Mouse (Mus musculus) C2C12 (cell line): ENCODE results near the gene Pde8a. TPM values are rescaled to one million over a fixed set of nuclear protein-coding genes. Genes with fewer than 3 reads are reported as not detected.
A peak's percentile ranks its signal among the peaks of the same experiment; 100 is the strongest.

Source experiments
- H3K27me3 ChIP-seq: one replicate; pipeline ENCODE4 v1.6.1; 2011; ENCODE audit not compliant: control insufficient read depth, insufficient read depth, insufficient read length
- H3K36me3 ChIP-seq: one replicate; pipeline ENCODE4 v1.6.1; 2011; ENCODE audit not compliant: control insufficient read depth, insufficient read depth
- H3K4me3 ChIP-seq: one replicate; pipeline ENCODE4 v1.5.1; 2011; ENCODE audit warnings: mild to moderate bottlenecking, control low read depth; ENCODE audit not compliant: poor library complexity, insufficient read depth, severe bottlenecking
- H3K79me2 ChIP-seq: one replicate; pipeline ENCODE4 v1.6.1; 2011; ENCODE audit not compliant: control insufficient read depth, insufficient read depth
- H3K79me3 ChIP-seq: one replicate; pipeline ENCODE4 v1.6.1; 2011; ENCODE audit warnings: low read depth, control low read depth
- H3ac ChIP-seq: one replicate; pipeline ENCODE3; 2011; ENCODE audit warnings: low read depth; ENCODE audit not compliant: control insufficient read depth, insufficient read length
- CEBPB ChIP-seq: IDR thresholded peaks from one replicate; pipeline ENCODE4 v1.6.1; 2011; ENCODE audit warnings: low read depth, mild to moderate bottlenecking, control low read depth, moderate library complexity
- CTCF ChIP-seq: IDR thresholded peaks from one replicate; pipeline ENCODE4 v1.5.1; 2011; ENCODE audit not compliant: control insufficient read depth, insufficient read depth, insufficient read length
- FOSL1 ChIP-seq: IDR thresholded peaks from one replicate; pipeline ENCODE4 v1.8.0; 2011; ENCODE audit warnings: mild to moderate bottlenecking, low read length; ENCODE audit not compliant: poor library complexity, insufficient read depth, severe bottlenecking
- MAX ChIP-seq: IDR thresholded peaks from one replicate; pipeline ENCODE4 v1.6.1; 2011; ENCODE audit warnings: mild to moderate bottlenecking, control low read depth
- MYOD1 ChIP-seq: IDR thresholded peaks from one replicate; pipeline ENCODE4 v1.6.1; 2011; ENCODE audit warnings: low read depth; ENCODE audit not compliant: control insufficient read depth, insufficient read length
- MYOG ChIP-seq: IDR thresholded peaks from one replicate; pipeline ENCODE4 v1.6.1; 2011; ENCODE audit not compliant: control insufficient read depth, insufficient read length; ENCODE audit errors: extremely low read depth
- USF1 ChIP-seq: IDR thresholded peaks from one replicate; pipeline ENCODE4 v1.6.1; 2011; ENCODE audit warnings: low read depth, mild to moderate bottlenecking, control low read depth, moderate library complexity
- long read RNA-seq, 2 experiments: library from polyadenylated mRNA; unstranded; transcript quantifications; one replicate each; pipeline ENCODE4 v2.0.0; 2019 to 2020
- polyA plus RNA-seq: library from polyadenylated mRNA; unstranded; fragments of >200 nt; fragmentation: generic; extraction: Trizol; gene quantifications from one replicate; pipeline ENCODE4 v1.2.1, GENCODE M21; 2012; ENCODE audit warnings: missing spikeins

The Pde8a gene
- 2.1 TPM for polyA plus RNA-seq
- long read RNA-seq, experiment 1, partial matches to known transcripts = 1 of 4 reads
- long read RNA-seq, experiment 1, other reads (novel, unspliced or antisense) = 1 of 4 reads
- long read RNA-seq, experiment 2, partial matches to known transcripts = 0 of 7 reads
- long read RNA-seq, experiment 2, other reads (novel, unspliced or antisense) = 3 of 7 reads

DNA sequence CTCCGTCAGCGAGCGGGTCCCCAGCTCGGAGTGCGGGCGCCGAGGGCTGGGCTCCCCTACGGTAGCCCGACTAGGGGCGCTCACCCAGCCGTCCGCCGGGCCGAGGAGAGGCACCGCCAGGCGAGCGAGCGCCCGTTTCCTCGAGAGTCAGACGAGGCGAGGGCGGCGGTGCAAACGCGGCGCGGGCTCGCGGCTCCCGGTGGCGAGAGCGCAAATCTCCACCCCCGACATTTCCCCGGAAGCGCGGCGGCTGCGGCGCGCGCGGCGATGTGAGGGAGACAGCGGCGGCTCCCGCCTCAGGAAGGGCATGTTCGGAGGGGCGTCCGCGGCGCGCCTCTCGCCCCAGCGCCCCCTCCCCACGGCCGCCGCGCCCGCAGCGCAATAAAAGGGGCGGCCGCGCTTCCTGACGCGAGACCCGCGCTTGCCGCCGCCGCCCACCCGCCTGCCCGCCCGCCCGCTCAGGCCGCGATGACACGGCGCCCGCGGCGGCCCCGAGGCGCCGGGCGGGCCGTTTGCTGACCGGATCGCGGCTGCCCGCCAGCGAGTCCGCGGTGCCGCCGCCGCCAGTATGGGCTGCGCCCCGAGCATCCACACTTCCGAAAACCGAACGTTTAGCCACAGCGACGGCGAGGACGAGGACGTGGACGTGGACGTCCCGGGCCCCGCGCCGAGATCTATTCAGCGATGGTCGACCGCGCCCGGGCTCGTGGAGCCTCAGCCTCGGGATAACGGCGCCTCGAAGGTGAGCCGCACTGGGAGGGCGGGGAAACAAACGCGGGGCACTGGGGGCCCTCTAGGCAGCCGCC, at the start of gene Pde8a:
Pde8a (plus strand) TSS at position 250 of the 806 bp plus-strand sequence.
- peaks cover 10% of the 10 kb centered on the region for H3K27me3 ChIP-seq
- no peaks in the 10 kb centered on the region for H3K79me3 ChIP-seq
- H3ac ChIP-seq = peak within 1 kb of the TSS; percentile 31
- no peak for TF ChIP-seq MYOD1
- TF ChIP-seq MYOG = no peak
- no peak for TF ChIP-seq FOSL1
- TF ChIP-seq CTCF = no peak
- no peaks in the 10 kb centered on the region for H3K36me3 ChIP-seq
- peak within 1 kb of the TSS; percentile 21 for H3K4me3 ChIP-seq
- H3K79me2 ChIP-seq = no peaks in the 10 kb centered on the region

DNA sequence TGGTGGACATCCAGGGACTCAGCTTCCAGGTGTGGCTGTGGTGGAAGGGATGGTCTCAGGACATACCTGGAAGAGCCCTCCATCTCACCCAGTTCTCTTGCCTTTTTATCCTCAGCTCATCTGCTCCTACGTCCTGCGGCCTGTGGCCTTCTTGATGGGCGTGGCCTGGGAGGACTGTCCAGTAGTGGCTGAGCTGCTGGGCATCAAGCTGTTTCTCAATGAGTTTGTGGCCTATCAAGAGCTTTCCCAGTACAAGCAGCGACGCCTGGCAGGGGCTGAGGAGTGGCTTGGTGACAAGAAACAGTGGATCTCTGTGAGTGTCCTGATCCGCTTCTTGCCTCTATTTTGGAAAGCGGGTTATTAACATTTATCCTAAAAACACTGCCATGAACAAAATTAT, 49.0 kb upstream of the Pde8a start:
- no peaks in the 10 kb centered on the region for H3K79me3 ChIP-seq
- no peaks in the 10 kb centered on the region for H3K36me3 ChIP-seq
- peaks cover 4% of the 10 kb centered on the region for H3K27me3 ChIP-seq
- TF ChIP-seq CTCF = no peak
- TF ChIP-seq USF1 = no peak
- no peak for TF ChIP-seq MAX
- no peak for TF ChIP-seq MYOD1
- no peak for TF ChIP-seq CEBPB
- no peaks in the 10 kb centered on the region for H3K79me2 ChIP-seq
- H3K4me3 ChIP-seq = no peak overlapping the region
- no peak overlapping the region for H3ac ChIP-seq

DNA sequence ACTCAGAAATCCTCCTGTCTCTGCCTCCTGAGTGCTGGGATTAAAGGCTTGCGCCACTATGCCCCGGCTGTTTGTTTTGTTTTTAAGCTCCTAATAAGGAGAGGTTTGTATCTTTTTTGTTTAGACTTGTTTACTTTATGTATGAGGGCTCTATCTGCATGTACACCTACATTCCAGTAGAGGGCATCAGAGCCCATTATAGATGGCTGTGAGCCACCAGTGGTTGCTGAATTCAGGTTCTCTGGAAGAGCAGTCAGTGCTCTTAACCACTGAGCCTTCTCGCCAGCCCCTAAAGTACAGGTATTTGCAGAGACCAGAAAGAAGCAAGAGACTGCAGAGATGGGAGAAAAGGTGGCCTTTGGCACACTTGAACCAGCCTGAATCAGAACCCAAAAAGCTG, 46.3 kb upstream of the Pde8a start:
- Histone ChIP-seq H3K36me3 (no peaks in the 10 kb centered on the region), H3K27me3 (no peaks in the 10 kb centered on the region), H3K79me2 (no peaks in the 10 kb centered on the region), H3ac (no peak overlapping the region), H3K79me3 (no peaks in the 10 kb centered on the region), H3K4me3 (no peak overlapping the region)
- TF ChIP-seq USF1 (no peak), FOSL1 (no peak), MAX (no peak), CTCF (no peak), CEBPB (no peak), MYOG (no peak), MYOD1 (no peak)

DNA sequence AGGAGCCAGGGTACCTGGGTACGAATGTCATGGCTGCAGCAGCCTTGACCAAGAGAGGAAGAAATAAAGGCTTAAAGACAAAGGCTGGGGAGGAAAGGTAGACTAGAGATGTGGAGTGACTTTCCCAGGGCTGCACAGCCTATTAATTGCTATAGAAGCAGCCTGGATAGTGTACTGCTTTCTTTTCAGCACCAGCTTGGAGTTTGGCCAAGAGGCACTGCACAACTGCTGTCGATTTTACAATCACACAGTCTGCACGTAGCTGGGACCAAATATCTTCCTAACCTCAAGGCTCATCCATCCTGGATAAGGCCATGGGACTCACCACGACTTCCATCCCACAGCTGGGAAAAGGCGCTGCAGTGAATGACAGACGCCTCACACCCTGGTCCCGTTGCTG, 44.0 kb upstream of the Pde8a start:
- TF ChIP-seq USF1 (no peak), MAX (no peak), CTCF (no peak), MYOG (no peak), MYOD1 (no peak), FOSL1 (no peak), CEBPB (no peak)
- Histone ChIP-seq H3K79me2 (no peaks in the 10 kb centered on the region), H3K36me3 (no peaks in the 10 kb centered on the region), H3K27me3 (no peaks in the 10 kb centered on the region), H3K4me3 (no peak overlapping the region), H3ac (no peak overlapping the region), H3K79me3 (no peaks in the 10 kb centered on the region)

DNA sequence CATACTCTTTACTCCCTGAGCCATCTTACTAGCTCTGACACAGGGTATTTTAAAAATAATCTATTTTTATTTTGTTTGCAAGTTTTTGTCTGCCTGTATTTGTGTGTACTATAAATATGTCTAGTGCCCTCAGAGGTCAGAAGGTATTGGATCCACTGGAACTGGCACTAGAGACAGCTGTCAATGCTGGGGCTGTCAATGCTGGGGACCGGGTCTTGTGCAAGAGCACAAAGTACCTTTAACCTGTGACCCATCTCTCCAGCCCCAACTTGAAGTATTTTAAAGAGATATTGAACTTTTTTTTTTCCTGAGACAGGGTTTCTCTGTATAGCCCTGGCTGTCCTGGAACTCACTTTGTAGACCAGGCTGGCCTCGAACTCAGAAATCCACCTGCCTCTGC, 39.5 kb upstream of the Pde8a start:
- Histone ChIP-seq H3K27me3 (no peaks in the 10 kb centered on the region), H3K79me2 (no peaks in the 10 kb centered on the region), H3ac (no peak overlapping the region), H3K4me3 (no peak overlapping the region), H3K36me3 (no peaks in the 10 kb centered on the region), H3K79me3 (no peaks in the 10 kb centered on the region)
- TF ChIP-seq MYOG = no peak
- TF ChIP-seq USF1 = no peak
- TF ChIP-seq MAX = no peak
- no peak for TF ChIP-seq CTCF
- no peak for TF ChIP-seq MYOD1
- TF ChIP-seq CEBPB = no peak

DNA sequence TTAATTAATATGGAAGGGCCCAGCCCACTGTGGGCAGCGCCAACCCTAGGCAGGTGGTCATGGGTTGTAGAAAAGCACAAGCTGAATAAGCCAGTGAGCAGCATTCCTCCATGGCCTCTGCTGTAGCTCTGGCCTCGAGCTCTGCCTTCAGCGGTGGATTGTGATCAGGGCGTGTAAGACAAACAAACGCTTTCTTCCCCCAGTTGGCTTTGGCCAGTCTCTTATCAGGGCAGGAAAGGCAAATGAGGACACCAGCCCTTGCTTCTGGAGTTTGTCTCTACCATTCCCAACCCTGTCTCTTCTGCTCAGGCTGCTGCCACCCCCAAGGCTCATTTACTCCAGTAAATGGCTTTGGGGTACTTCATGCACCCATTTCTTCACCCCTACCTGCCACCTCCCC, 38.7 kb upstream of the Pde8a start:
- TF ChIP-seq MYOG (no peak), USF1 (no peak), FOSL1 (no peak), MAX (no peak), CTCF (no peak), MYOD1 (no peak), CEBPB (no peak)
- Histone ChIP-seq H3ac (no peak overlapping the region), H3K79me3 (no peaks in the 10 kb centered on the region), H3K4me3 (no peak overlapping the region), H3K36me3 (no peaks in the 10 kb centered on the region), H3K79me2 (no peaks in the 10 kb centered on the region), H3K27me3 (no peaks in the 10 kb centered on the region)
